ENCODE assay signal across 8 mouse cellular contexts in genomic region chr4:94752512-94752911, GRCm38 (mm10). TPM values are rescaled to one million over a fixed set of nuclear protein-coding genes. Genes with fewer than 3 reads are reported as not detected.
DNase-seq lines count a peak whose midpoint lies in the region; ATAC-seq lines count a peak whose summit lies in the region.

No protein-coding gene starts in this region.

- no peak overlapping the region for H3K9ac ChIP-seq in neural tube, embryonic 13.5 days

- 29% methylated on average over 9 of the region's 9 CpGs for WGBS in heart, embryonic 10.5 days
- 23% methylated on average over 9 of the region's 9 CpGs for WGBS in neural tube, embryonic 13.5 days

- H3K4me3 ChIP-seq in heart, embryonic 10.5 days, result peak overlapping the region; percentile 13; the same call in 1 of the 2 replicates
- no peak overlapping the region for H3K4me3 ChIP-seq in neural tube, embryonic 13.5 days

- ATAC-seq in neural tube, embryonic 13.5 days (ENCODE audit: low read depth), result peak; percentile 71

- no peak overlapping the region for H3K4me2 ChIP-seq in neural tube, embryonic 13.5 days

- DNase-seq in NIH3T3 (ENCODE audit: low read depth), result peak; percentile 18
- DNase-seq in embryo, embryonic 11 days, result peak; percentile 35
- DNase-seq in heart, embryonic 10.5 days (ENCODE audit: low spot score), result peak; percentile 91
- peak; percentile 20 to 51 for DNase-seq in kidney, postnatal 25 days
- DNase-seq in layer of hippocampus, postnatal 10 days (ENCODE audit: low spot score in 2 of 2), result no peak
- no peak for DNase-seq in cerebellum, postnatal 25 days
- no peak for DNase-seq in cerebellum, adult 18-20 months

- H3K27ac ChIP-seq in heart, embryonic 10.5 days, result peak overlapping the region; percentile 63; the same call in 1 of the 2 replicates
- no peak overlapping the region for H3K27ac ChIP-seq in neural tube, embryonic 13.5 days (replicated peaks)

- no peaks in the 10 kb centered on the region for H3K27me3 ChIP-seq in heart, embryonic 10.5 days (ENCODE audit: insufficient read depth, poor library complexity, severe bottlenecking)
- no peaks in the 10 kb centered on the region for H3K27me3 ChIP-seq in neural tube, embryonic 13.5 days

- H3K36me3 ChIP-seq in heart, embryonic 10.5 days, result no peaks in the 10 kb centered on the region
- H3K36me3 ChIP-seq in neural tube, embryonic 13.5 days, result no peaks in the 10 kb centered on the region

- peaks cover 16% of the 10 kb centered on the region for H3K4me1 ChIP-seq in heart, embryonic 10.5 days
- no peaks in the 10 kb centered on the region for H3K4me1 ChIP-seq in neural tube, embryonic 13.5 days (replicated peaks)

- no peaks in the 10 kb centered on the region for H3K9me3 ChIP-seq in heart, embryonic 10.5 days
- no peaks in the 10 kb centered on the region for H3K9me3 ChIP-seq in neural tube, embryonic 13.5 days

RNA-seq across cellular contexts. Expression of gene Tek, which starts 13.4 kb away (rescaled TPM):
- 41.4 and 63.6 TPM in 2 replicates for polyA plus RNA-seq in heart, embryonic 10.5 days (2016; fragmentation: Nextera tagmentation; extraction: Ambion mirVana)
- 9.0 and 9.7 TPM in 2 replicates for polyA plus RNA-seq in neural tube, embryonic 13.5 days (2015; fragmentation: Nextera tagmentation; extraction: Ambion mirVana)
- 10 to 100 TPM; 11.2 to 12.2 TPM for total RNA-seq in layer of hippocampus, postnatal 10 days (2021)

Comparison
In these comparisons a context has a peak if more than half of its experiments do, and no peak if none do; other contexts are left out.
1. DNase-seq: peak in NIH3T3 (single experiment), embryo, embryonic 11 days (single experiment), heart, embryonic 10.5 days (single experiment) and kidney, postnatal 25 days (2 of 2); none in layer of hippocampus, postnatal 10 days (0 of 2), cerebellum, postnatal 25 days (0 of 2) and cerebellum, adult 18-20 months (0 of 2).